Mouse (Mus musculus) lung, embryonic 15.5 days (tissue): ENCODE results near the gene Tube1. TPM values are rescaled to one million over a fixed set of nuclear protein-coding genes. Genes with fewer than 3 reads are reported as not detected.

ENCODE experiments used
- ATAC-seq: fragments of 200-750 bp; cut with Nextera tagmentation; 2 replicates; pipeline ENCODE4 v1.8.0; 2017; ENCODE audit warnings: moderate number of reproducible peaks, borderline replicate concordance; ENCODE audit not compliant: low FRiP score, low TSS enrichment; ENCODE audit errors: extremely low read depth
- H3K27ac ChIP-seq: fragments of 300-500 bp; sonication (generic); 2 replicates; pipeline ENCODE4 v1.5.1; 2015; ENCODE audit warnings: moderate library complexity, mild to moderate bottlenecking, inconsistent platforms
- H3K27me3 ChIP-seq: fragments of 300-500 bp; sonication (generic); 2 replicates; pipeline ENCODE4 v1.6.1; 2015; ENCODE audit warnings: inconsistent platforms
- H3K36me3 ChIP-seq: fragments of 300-500 bp; sonication (generic); 2 replicates; pipeline ENCODE4 v1.6.1; 2015; ENCODE audit warnings: inconsistent platforms
- H3K4me1 ChIP-seq: fragments of 300-500 bp; sonication (generic); 2 replicates; pipeline ENCODE4 v1.6.1; 2015; ENCODE audit warnings: inconsistent platforms
- H3K4me2 ChIP-seq: fragments of 300-500 bp; sonication (generic); 2 replicates; pipeline ENCODE4 v1.6.1; 2015; ENCODE audit warnings: inconsistent platforms, mild to moderate bottlenecking, moderate library complexity
- H3K4me3 ChIP-seq: fragments of 300-500 bp; sonication (generic); 2 replicates; pipeline ENCODE4 v1.5.1; 2015; ENCODE audit warnings: mild to moderate bottlenecking, inconsistent platforms
- H3K9ac ChIP-seq: fragments of 300-500 bp; sonication (generic); 2 replicates; pipeline ENCODE4 v1.6.1; 2015; ENCODE audit warnings: inconsistent platforms
- H3K9me3 ChIP-seq: fragments of 300-500 bp; sonication (generic); 2 replicates; pipeline ENCODE4 v1.6.1; 2016; ENCODE audit warnings: inconsistent platforms
- WGBS: fragments of 180-500 bp; shearing (Covaris S2); methylation state at CpG from one replicate; pipeline ENCODE4 v1.1.7; 2015; 5-methylcytosine and 5-hydroxymethylcytosine counted together
- polyA plus RNA-seq: library from polyadenylated mRNA; unstranded; fragments of >200 nt; fragmentation: Nextera tagmentation; extraction: Ambion mirVana; gene quantifications from 2 replicates; pipeline ENCODE4 v1.2.1, GENCODE M21; 2015

The Tube1 gene
- polyA plus RNA-seq, 1 experiment from 2014 or later: 18.8 TPM

- Histone ChIP-seq H3K27ac (no peak overlapping the region), H3K27me3 (no peaks in the 10 kb centered on the region), H3K9ac (no peak overlapping the region), H3K36me3 (peaks cover 51% of the 10 kb centered on the region), H3K9me3 (no peaks in the 10 kb centered on the region), H3K4me2 (no peak overlapping the region), H3K4me3 (no peak overlapping the region), H3K4me1 (no peaks in the 10 kb centered on the region)
- ATAC-seq: no peak
- WGBS: 82% methylated on average over 2 of the region's 2 CpGs
Observed at GRCm38 (mm10) chr10:39141401-39141800, 7.6 kb downstream of the Tube1 start.

DNA sequence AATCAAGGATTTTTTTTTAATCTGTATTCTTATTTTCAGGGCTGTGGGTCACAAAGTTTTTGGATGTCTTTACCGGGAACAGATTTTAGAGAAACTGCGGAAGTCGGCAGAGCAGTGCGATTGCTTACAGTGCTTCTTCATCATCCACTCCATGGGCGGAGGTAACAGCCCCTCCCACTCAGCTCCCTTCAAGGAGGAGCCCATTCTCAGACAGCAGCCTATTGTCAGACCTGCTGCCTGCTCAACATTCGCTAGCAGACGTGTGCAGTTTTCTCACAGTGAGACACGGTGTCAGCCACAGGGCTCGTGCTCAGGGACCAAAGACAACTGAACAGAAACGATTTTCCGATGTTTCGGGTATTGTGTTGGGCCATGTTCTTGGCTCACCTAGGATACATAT is 8.4 kb downstream of the Tube1 start:
- H3K4me2 ChIP-seq: no peak overlapping the region
- H3K36me3 ChIP-seq: peaks cover 57% of the 10 kb centered on the region
- no peak for ATAC-seq
- no peaks in the 10 kb centered on the region for H3K4me1 ChIP-seq
- no peaks in the 10 kb centered on the region for H3K27me3 ChIP-seq
- 84% methylated on average over 12 of the region's 12 CpGs for WGBS
- H3K27ac ChIP-seq: no peak overlapping the region
- no peaks in the 10 kb centered on the region for H3K9me3 ChIP-seq
- H3K4me3 ChIP-seq: no peak overlapping the region
- H3K9ac ChIP-seq: no peak overlapping the region

GRCm38 (mm10) chr10:39156719-39157118 is 22.9 kb downstream of the Tube1 start:
- H3K9me3 ChIP-seq: no peaks in the 10 kb centered on the region
- H3K9ac ChIP-seq: no peak overlapping the region
- no peak overlapping the region for H3K4me3 ChIP-seq
- ATAC-seq: no peak
- no peaks in the 10 kb centered on the region for H3K27me3 ChIP-seq
- H3K4me2 ChIP-seq: no peak overlapping the region
- H3K4me1 ChIP-seq: no peaks in the 10 kb centered on the region
- H3K36me3 ChIP-seq: no peaks in the 10 kb centered on the region
- H3K27ac ChIP-seq: no peak overlapping the region
- 75% methylated on average over 5 of the region's 5 CpGs for WGBS

- Histone ChIP-seq H3K4me1 (no peaks in the 10 kb centered on the region), H3K4me3 (no peak overlapping the region), H3K9ac (no peak overlapping the region), H3K4me2 (no peak overlapping the region), H3K27me3 (no peaks in the 10 kb centered on the region), H3K9me3 (no peaks in the 10 kb centered on the region), H3K27ac (no peak overlapping the region), H3K36me3 (no peaks in the 10 kb centered on the region)
- 95% methylated on average over 1 of the region's 1 CpGs for WGBS
- no peak for ATAC-seq
Observed at GRCm38 (mm10) chr10:39157321-39157720, 23.5 kb downstream of the Tube1 start.

- no peaks in the 10 kb centered on the region for H3K27me3 ChIP-seq
- H3K4me3 ChIP-seq: no peak overlapping the region
- no peak overlapping the region for H3K27ac ChIP-seq
- H3K9me3 ChIP-seq: no peaks in the 10 kb centered on the region
- no peaks in the 10 kb centered on the region for H3K36me3 ChIP-seq
- no peak overlapping the region for H3K9ac ChIP-seq
- 0 out of 2 replicates have a peak, but pooled peaks have one; percentile 43 for ATAC-seq
- peaks cover 8% of the 10 kb centered on the region for H3K4me1 ChIP-seq
- no peak overlapping the region for H3K4me2 ChIP-seq
- 53% methylated on average over 12 of the region's 12 CpGs for WGBS
Observed at GRCm38 (mm10) chr10:39158306-39158705, 24.5 kb downstream of the Tube1 start.

DNA sequence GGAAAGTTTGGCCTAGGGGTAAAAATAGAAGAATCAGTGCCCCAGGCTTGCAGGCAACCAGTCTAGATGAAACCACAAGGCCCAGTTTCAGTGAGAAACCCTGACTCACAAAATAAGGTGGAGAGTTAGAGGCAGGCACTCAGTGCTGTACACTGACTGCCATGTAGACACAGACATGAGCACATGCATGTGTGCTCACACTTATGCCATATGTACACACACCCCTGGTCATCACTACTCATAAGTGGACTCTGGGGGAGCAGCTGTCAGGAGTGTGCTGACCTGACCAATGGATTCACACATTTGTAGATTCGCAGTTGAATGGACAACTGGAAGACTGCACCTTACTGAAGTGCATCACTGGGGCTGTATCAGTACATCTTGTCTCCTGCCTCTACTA is 27.6 kb downstream of the Tube1 start:
- no peak overlapping the region for H3K9ac ChIP-seq
- no peak overlapping the region for H3K4me3 ChIP-seq
- no peak overlapping the region for H3K27ac ChIP-seq
- no peaks in the 10 kb centered on the region for H3K36me3 ChIP-seq
- no peaks in the 10 kb centered on the region for H3K27me3 ChIP-seq
- H3K4me2 ChIP-seq: no peak overlapping the region
- H3K4me1 ChIP-seq: peaks cover 23% of the 10 kb centered on the region
- ATAC-seq: no peak
- H3K9me3 ChIP-seq: no peaks in the 10 kb centered on the region
- WGBS: 93% methylated on average over 1 of the region's 1 CpGs

- Histone ChIP-seq H3K4me1 (peaks cover 26% of the 10 kb centered on the region), H3K4me3 (peak overlapping the region; percentile 8; the same call in 1 of the 2 replicates), H3K9me3 (no peaks in the 10 kb centered on the region), H3K9ac (no peak overlapping the region), H3K4me2 (peak overlapping the region; percentile 41), H3K27ac (no peak overlapping the region), H3K27me3 (no peaks in the 10 kb centered on the region), H3K36me3 (no peaks in the 10 kb centered on the region)
- WGBS: 13% methylated on average over 18 of the region's 18 CpGs
- no peak for ATAC-seq
Observed at GRCm38 (mm10) chr10:39162666-39163484, 29.1 kb downstream of the Tube1 start.

- no peak within 1 kb of the TSS for H3K9ac ChIP-seq
Observed at GRCm38 (mm10) chr10:39163694-39164093, 29.9 kb downstream of the Tube1 start, which contains the start of gene Ccn6. Gene Ccn6 (minus strand): TSS chr10:39163794.

GRCm38 (mm10) chr10:39165632-39166115 is 31.9 kb downstream of the Tube1 start:
- no peak overlapping the region for H3K9ac ChIP-seq
- 23% methylated on average over 11 of the region's 11 CpGs for WGBS
- H3K27ac ChIP-seq: peak overlapping the region; percentile 87
- ATAC-seq: peak; percentile 53; the same call in 1 of the 2 replicates
- peak overlapping the region; percentile 44 for H3K4me2 ChIP-seq
- peak overlapping the region; percentile 24 for H3K4me3 ChIP-seq
- H3K36me3 ChIP-seq: no peaks in the 10 kb centered on the region
- H3K9me3 ChIP-seq: no peaks in the 10 kb centered on the region
- H3K27me3 ChIP-seq: no peaks in the 10 kb centered on the region
- H3K4me1 ChIP-seq: peaks cover 35% of the 10 kb centered on the region

More at GRCm38 (mm10) chr10:39163694-39164093, 29.9 kb downstream of the Tube1 start, which contains the start of gene Ccn6:
- no peak within 1 kb of the TSS for H3K27ac ChIP-seq
- 77% methylated on average over 10 of the region's 10 CpGs for WGBS
- H3K4me3 ChIP-seq: peak within 1 kb of the TSS; percentile 8; the same call in 1 of the 2 replicates
- no peaks in the 10 kb centered on the region for H3K36me3 ChIP-seq
- H3K9me3 ChIP-seq: no peaks in the 10 kb centered on the region
- H3K27me3 ChIP-seq: no peaks in the 10 kb centered on the region
- ATAC-seq: no peak
- H3K4me1 ChIP-seq: peaks cover 26% of the 10 kb centered on the region
- peak within 1 kb of the TSS; percentile 41 for H3K4me2 ChIP-seq

DNA sequence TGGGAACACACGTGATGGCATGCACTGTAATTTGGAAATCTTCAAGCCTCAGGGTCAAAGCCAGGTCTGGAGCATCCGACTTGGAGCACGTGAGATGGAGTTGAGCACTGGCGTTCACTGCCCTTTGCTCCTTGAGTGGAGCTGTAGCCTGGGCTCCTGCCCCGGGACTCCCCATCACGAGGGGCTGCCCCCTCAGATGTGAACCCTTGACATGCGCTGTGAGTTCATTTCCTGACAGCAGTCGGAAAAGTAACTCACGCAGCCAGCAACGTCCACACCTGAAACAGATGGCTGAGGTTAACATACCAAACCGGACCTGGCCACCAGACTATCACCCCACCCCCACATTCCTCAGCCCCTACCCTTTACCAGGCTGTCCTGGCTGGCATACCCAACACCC is 33.8 kb downstream of the Tube1 start:
- no peak overlapping the region for H3K9ac ChIP-seq
- no peaks in the 10 kb centered on the region for H3K36me3 ChIP-seq
- H3K4me2 ChIP-seq: no peak overlapping the region
- H3K4me1 ChIP-seq: peaks cover 44% of the 10 kb centered on the region
- no peaks in the 10 kb centered on the region for H3K9me3 ChIP-seq
- no peaks in the 10 kb centered on the region for H3K27me3 ChIP-seq
- no peak overlapping the region for H3K4me3 ChIP-seq
- WGBS: 62% methylated on average over 11 of the region's 11 CpGs
- no peak for ATAC-seq
- no peak overlapping the region for H3K27ac ChIP-seq

DNA sequence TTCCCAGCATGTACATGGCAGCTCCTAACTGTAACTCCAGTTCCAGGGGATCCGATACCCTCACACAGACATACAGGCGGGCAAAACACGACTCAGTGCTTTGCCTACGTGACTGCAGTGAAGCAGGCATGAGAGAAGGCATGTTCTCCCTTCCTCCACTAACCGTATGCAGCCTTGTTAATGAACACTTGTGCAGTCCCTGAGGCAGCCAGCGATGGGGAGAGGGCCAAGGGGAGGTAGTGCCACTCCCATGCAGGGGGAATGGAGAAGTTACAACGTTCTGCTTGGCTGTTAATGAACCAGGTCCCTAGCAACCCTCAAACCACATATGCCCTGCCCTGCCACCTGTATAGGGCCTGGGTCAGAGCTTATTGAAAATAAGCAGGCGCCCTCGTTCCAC is 35.9 kb downstream of the Tube1 start:
- Histone ChIP-seq H3K9ac (no peak overlapping the region), H3K4me3 (no peak overlapping the region), H3K27ac (no peak overlapping the region), H3K27me3 (no peaks in the 10 kb centered on the region), H3K36me3 (no peaks in the 10 kb centered on the region), H3K9me3 (no peaks in the 10 kb centered on the region), H3K4me2 (peak overlapping the region; percentile 11; the same call in 1 of the 2 replicates), H3K4me1 (peaks cover 51% of the 10 kb centered on the region)
- WGBS: 47% methylated on average over 9 of the region's 9 CpGs
- ATAC-seq: no peak

GRCm38 (mm10) chr10:39170181-39170580 is 36.4 kb downstream of the Tube1 start:
- Histone ChIP-seq H3K9ac (no peak overlapping the region), H3K4me3 (no peak overlapping the region), H3K36me3 (no peaks in the 10 kb centered on the region), H3K27me3 (no peaks in the 10 kb centered on the region), H3K4me1 (peaks cover 53% of the 10 kb centered on the region), H3K9me3 (no peaks in the 10 kb centered on the region), H3K27ac (no peak overlapping the region), H3K4me2 (peak overlapping the region; percentile 11; the same call in 1 of the 2 replicates)
- 11% methylated on average over 8 of the region's 8 CpGs for WGBS
- ATAC-seq: no peak
